ENCODE assay signal across 8 mouse cellular contexts in genomic region chr14:61046091-61046681, GRCm38 (mm10). TPM values are rescaled to one million over a fixed set of nuclear protein-coding genes. Genes with fewer than 3 reads are reported as not detected.
DNase-seq lines count a peak whose midpoint lies in the region; ATAC-seq and TF ChIP-seq lines count a peak whose summit lies in the region.

Gene Tnfrsf19, minus strand, starts transcription at chr14:61046490.

- H3K27ac ChIP-seq in ES-Bruce4 (ENCODE audit: insufficient read depth, low read length): no peak within 1 kb of the TSS
- H3K27ac ChIP-seq in forebrain, postnatal 0 days (ENCODE audit: low read depth, low read length): peak within 1 kb of the TSS; percentile 79
- H3K27ac ChIP-seq in lung, embryonic 16.5 days (ENCODE audit: low read length): peak within 1 kb of the TSS; percentile 92

- ATAC-seq in forebrain, postnatal 0 days: peak; percentile 96
- peak; percentile 91 for ATAC-seq in lung, embryonic 16.5 days (ENCODE audit: low read depth)

- H3K9ac ChIP-seq in ES-Bruce4 (ENCODE audit: low read depth, poor library complexity, severe bottlenecking): peak within 1 kb of the TSS; percentile 17
- H3K9ac ChIP-seq in forebrain, postnatal 0 days: peak within 1 kb of the TSS; percentile 65
- peak within 1 kb of the TSS; percentile 80 for H3K9ac ChIP-seq in lung, embryonic 16.5 days (ENCODE audit: low read length)

- no peaks in the 10 kb centered on the region for H3K9me3 ChIP-seq in ES-Bruce4 (replicated peaks; ENCODE audit: control insufficient read depth, insufficient read depth, low read length, poor library complexity, severe bottlenecking)
- no peaks in the 10 kb centered on the region for H3K9me3 ChIP-seq in forebrain, postnatal 0 days (ENCODE audit: low read length)
- no peaks in the 10 kb centered on the region for H3K9me3 ChIP-seq in lung, embryonic 16.5 days (ENCODE audit: control insufficient read depth, low read length)

- no peak for TF ChIP-seq POLR2A in ES-Bruce4 (IDR thresholded peaks at IDR 0.05; ENCODE audit: insufficient read depth, low read length)

- TF ChIP-seq EP300 in ES-Bruce4 (IDR thresholded peaks at IDR 0.05; ENCODE audit: insufficient read depth, low read depth, low read length): no peak

- no peak for TF ChIP-seq CTCF in ES-Bruce4 (IDR thresholded peaks at IDR 0.05; ENCODE audit: low read depth, low read length)
- TF ChIP-seq CTCF in forebrain, postnatal 0 days (IDR thresholded peaks at IDR 0.05; ENCODE audit: low read depth): no peak

- H3K27me3 ChIP-seq in ES-Bruce4 (ENCODE audit: control insufficient read depth, insufficient read depth, low read length, poor library complexity, severe bottlenecking): peaks cover 4% of the 10 kb centered on the region
- H3K27me3 ChIP-seq in forebrain, postnatal 0 days (ENCODE audit: insufficient read depth, low read length): no peaks in the 10 kb centered on the region; the same call in 1 of the 2 replicates
- no peaks in the 10 kb centered on the region for H3K27me3 ChIP-seq in lung, embryonic 16.5 days (ENCODE audit: control insufficient read depth, insufficient read depth, low read depth, low read length)

- H3K36me3 ChIP-seq in ES-Bruce4 (ENCODE audit: control insufficient read depth, insufficient read depth, low read length, poor library complexity, severe bottlenecking): no peaks in the 10 kb centered on the region
- H3K36me3 ChIP-seq in forebrain, postnatal 0 days (ENCODE audit: insufficient read depth): no peaks in the 10 kb centered on the region
- no peaks in the 10 kb centered on the region for H3K36me3 ChIP-seq in lung, embryonic 16.5 days (ENCODE audit: control insufficient read depth, insufficient read depth, low read length)

- peak; percentile 21 for DNase-seq in cerebellum, adult 11-12 months
- peak; percentile 89 for DNase-seq in forebrain, postnatal 0 days
- DNase-seq in heart, postnatal 25 days (ENCODE audit: low spot score): peak; percentile 47
- DNase-seq in layer of hippocampus, postnatal 10 days (ENCODE audit: low spot score in 2 of 2): peak; percentile 84 to 87
- DNase-seq in retina, adult 2 months (ENCODE audit: low read depth, low spot score): peak; percentile 18
- peak; percentile 88 for DNase-seq in thymus, postnatal 14 days

- H3K4me3 ChIP-seq in ES-Bruce4 (ENCODE audit: low read depth, low read length): peak within 1 kb of the TSS; percentile 58
- peak within 1 kb of the TSS; percentile 49 for H3K4me3 ChIP-seq in forebrain, postnatal 0 days (ENCODE audit: low read depth, low read length)
- peak within 1 kb of the TSS; percentile 66 for H3K4me3 ChIP-seq in lung, embryonic 16.5 days (ENCODE audit: low read length)

- WGBS in forebrain, postnatal 0 days: 3% methylated on average over 38 of the region's 38 CpGs
- under 1% methylated on average over 38 of the region's 38 CpGs for WGBS in lung, embryonic 16.5 days

- intact Hi-C loops in heart, postnatal 25 days (cut with DNase I): no loop called here

- peak within 1 kb of the TSS; percentile 86 for H3K4me2 ChIP-seq in forebrain, postnatal 0 days (ENCODE audit: low read depth)
- H3K4me2 ChIP-seq in lung, embryonic 16.5 days (ENCODE audit: low read depth, low read length): peak within 1 kb of the TSS; percentile 85

- no peaks in the 10 kb centered on the region for H3K4me1 ChIP-seq in ES-Bruce4 (ENCODE audit: control insufficient read depth, insufficient read depth, low read length)
- peaks cover 7% of the 10 kb centered on the region for H3K4me1 ChIP-seq in forebrain, postnatal 0 days (ENCODE audit: insufficient read depth)
- H3K4me1 ChIP-seq in lung, embryonic 16.5 days (replicated peaks; ENCODE audit: control insufficient read depth, insufficient read depth, low read length): peaks cover 23% of the 10 kb centered on the region

RNA-seq across cellular contexts. Expression of gene Tnfrsf19, which starts in this region (rescaled TPM):
- 11.7 and 12.4 TPM in 2 replicates for polyA plus RNA-seq in ES-Bruce4 (2011; ENCODE audit: insufficient read depth, insufficient read length, low read depth, missing spikeins)
- 59.5 and 63.1 TPM in 2 replicates for total RNA-seq in forebrain, postnatal 0 days (2014; rRNA removed)
- 52.7 and 56.0 TPM in 2 replicates for polyA plus RNA-seq in forebrain, postnatal 0 days (2015; fragmentation: Nextera tagmentation; extraction: Ambion mirVana)
- 1 to 10 TPM; 3.8 to 4.9 TPM for total RNA-seq in heart, postnatal 25 days (2021)
- 10 to 100 TPM; 75.9 to 87.9 TPM for total RNA-seq in layer of hippocampus, postnatal 10 days (2021)
- 78.2 and 85.0 TPM in 2 replicates for polyA plus RNA-seq in lung, embryonic 16.5 days (2015; fragmentation: Nextera tagmentation; extraction: Ambion mirVana)

Comparison
In these comparisons a context has a peak if more than half of its experiments do, and no peak if none do; other contexts are left out.
1. RNA of gene Tnfrsf19 (total RNA-seq): 75.9 to 87.9 TPM in layer of hippocampus, postnatal 10 days and 59.5 to 63.1 TPM in forebrain, postnatal 0 days; 3.8 to 4.9 TPM in heart, postnatal 25 days; every median in the first group is over 10 times any median in the second.
2. H3K9ac ChIP-seq: peak in every context shown above with its lines; median percentile 80 in lung, embryonic 16.5 days; 65 in forebrain, postnatal 0 days; 17 in ES-Bruce4.
3. DNase-seq: peak in every context shown above with its lines; median percentile 89 in forebrain, postnatal 0 days; 88 in thymus, postnatal 14 days; 86 in layer of hippocampus, postnatal 10 days; 47 in heart, postnatal 25 days; 21 in cerebellum, adult 11-12 months; 18 in retina, adult 2 months.
4. Peak in every context shown above with its lines, with median percentiles within 50 percentile points of each other: H3K4me3 ChIP-seq.